Comparison of ENCODE assay signal across 37 mouse cellular contexts in genomic region chr11:109442166-109442730, GRCm38 (mm10). TPM values are rescaled to one million over a fixed set of nuclear protein-coding genes. Genes with fewer than 3 reads are reported as not detected.
DNase-seq lines count a peak whose midpoint lies in the region; ATAC-seq and TF ChIP-seq lines count a peak whose summit lies in the region.
"Had no signal": no experiment of that assay in that cellular context is flagged by ENCODE, and none has a peak within 500 bp of the region (broad histone marks: within the 10 kb centered on the region; RNA-seq: fewer than 3 reads in every experiment).

No protein-coding gene starts in this region.

- no peak overlapping the region for H3K9ac ChIP-seq in liver, postnatal 0 days (replicated peaks)
- H3K9ac ChIP-seq: heart, embryonic 12.5 days; hindbrain, embryonic 14.5 days; kidney, embryonic 15.5 days; liver, embryonic 14.5 days; lung, embryonic 14.5 days; midbrain, embryonic 13.5 days; neural tube, embryonic 15.5 days had no signal

- WGBS in liver, postnatal 0 days (ENCODE audit: insufficient replicate concordance): 50% methylated on average over 5 of the region's 5 CpGs

- no peaks in the 10 kb centered on the region for H3K9me3 ChIP-seq in liver, postnatal 0 days (ENCODE audit: low read length)
- H3K9me3 ChIP-seq: heart, embryonic 12.5 days; kidney, embryonic 15.5 days; midbrain, embryonic 13.5 days; neural tube, embryonic 15.5 days had no signal

- no peaks in the 10 kb centered on the region for H3K27me3 ChIP-seq in liver, postnatal 0 days (ENCODE audit: insufficient read depth, low read length)
- H3K27me3 ChIP-seq: heart, embryonic 12.5 days; kidney, embryonic 15.5 days; midbrain, embryonic 13.5 days; neural tube, embryonic 15.5 days had no signal

- peaks cover 12% of the 10 kb centered on the region for H3K4me1 ChIP-seq in liver, postnatal 0 days (ENCODE audit: insufficient read depth)

- peak; percentile 49 for DNase-seq in embryo, embryonic 11 days
- DNase-seq in embryo, embryonic 10 days (ENCODE audit: low spot score): no peak
- DNase-seq in retina, postnatal 1 day: peak; percentile 5
- DNase-seq in retina, embryonic 14.5 days (ENCODE audit: low spot score): no peak
- peak; percentile 52 for DNase-seq in induced T-regulatory cell, adult 2 months (ENCODE audit: low read depth)
- DNase-seq in liver, postnatal 0 days: no peak
- DNase-seq: adrenal gland, postnatal 25 days; cerebellum, adult 18-20 months; cerebellum, postnatal 14 days; gastrocnemius, adult 2 months; gastrocnemius, postnatal 36 days; heart, adult 18-20 months; heart, postnatal 4 days; kidney, adult 11 months; kidney, postnatal 36 days; layer of hippocampus, postnatal 36 days; left cerebral cortex, postnatal 4 days; liver; lung, embryonic 14.5 days; lung, postnatal 14 days; right cerebral cortex, adult 18-20 months; spleen, adult 18-20 months; thymus, adult 18-20 months; thymus, postnatal 25 days had no signal

- H3K4me2 ChIP-seq in liver, postnatal 0 days (ENCODE audit: low read depth, low read length): no peak overlapping the region
- H3K4me2 ChIP-seq: heart, embryonic 12.5 days; hindbrain, embryonic 14.5 days; kidney, embryonic 15.5 days; lung, embryonic 14.5 days; midbrain, embryonic 13.5 days; neural tube, embryonic 15.5 days had no signal

- no peak for TF ChIP-seq CTCF in liver, postnatal 0 days (IDR thresholded peaks at IDR 0.05; ENCODE audit: low read depth)

- no peak overlapping the region for H3K4me3 ChIP-seq in liver, postnatal 0 days (ENCODE audit: low read depth, low read length)
- H3K4me3 ChIP-seq: gastrocnemius, adult 2 months; heart, embryonic 12.5 days; kidney, embryonic 15.5 days; midbrain, embryonic 13.5 days; neural tube, embryonic 15.5 days had no signal

- no peak for TF ChIP-seq EP300 in liver, postnatal 0 days (IDR thresholded peaks at IDR 0.05; ENCODE audit: low read depth)

- ATAC-seq in erythroblast, adult 5-6 weeks (replicated peaks; ENCODE audit: low FRiP score, poor library complexity, severe bottlenecking): no peak
- no peak for ATAC-seq in liver, postnatal 0 days
- ATAC-seq: forebrain, embryonic 14.5 days; inflammation-experienced regulatory T-cells, adult 6 months; midbrain, embryonic 13.5 days had no signal

- H3K27ac ChIP-seq in liver, postnatal 0 days (ENCODE audit: low read depth): no peak overlapping the region
- H3K27ac ChIP-seq: gastrocnemius, adult 2 months; hindbrain, embryonic 14.5 days; kidney, embryonic 15.5 days; liver, embryonic 14.5 days; midbrain, embryonic 13.5 days; neural tube, embryonic 15.5 days had no signal

- no peaks in the 10 kb centered on the region for H3K36me3 ChIP-seq in liver, postnatal 0 days (replicated peaks; ENCODE audit: insufficient read depth, low read length)

RNA-seq across cellular contexts. Expression of gene Amz2, which starts 16.5 kb away (rescaled TPM):
- total RNA-seq in erythroblast, adult 5-6 weeks (2015; ENCODE audit: low replicate concordance): 16.9 and 38.6 TPM in 2 replicates
- 12.9 and 20.4 TPM in 2 replicates for total RNA-seq in erythroblast, adult 5-6 weeks (2017; ENCODE audit: low replicate concordance)
- polyA plus RNA-seq in liver, postnatal 0 days (2015; fragmentation: Nextera tagmentation; extraction: Ambion mirVana): 9.4 and 11.0 TPM in 2 replicates

RNA-seq across cellular contexts. Expression of gene 9930022D16Rik, which starts 28.5 kb away (rescaled TPM):
- not detected in 2 replicates for total RNA-seq in erythroblast, adult 5-6 weeks (2015; ENCODE audit: low replicate concordance)
- total RNA-seq in erythroblast, adult 5-6 weeks (2017; ENCODE audit: low replicate concordance): not detected in 2 replicates
- polyA plus RNA-seq in liver, postnatal 0 days (2015; fragmentation: Nextera tagmentation; extraction: Ambion mirVana): not detected in 2 replicates
- total RNA-seq: adrenal gland, adult 18-20 months; adrenal gland, postnatal 25 days; gastrocnemius, adult 2 months; gastrocnemius, postnatal 36 days; heart, adult 18-20 months; heart, postnatal 4 days; layer of hippocampus, postnatal 36 days; left cerebral cortex, postnatal 4 days had no signal
- polyA plus RNA-seq: brain, embryonic 14.5 days; forebrain, embryonic 14.5 days; heart, embryonic 12.5 days; heart, postnatal 0 days; hindbrain, embryonic 14.5 days; kidney, embryonic 15.5 days; liver, embryonic 14.5 days; lung, embryonic 14.5 days; midbrain, embryonic 13.5 days; stomach, embryonic 16.5 days had no signal

RNA-seq across cellular contexts. Expression of gene Arsg, which starts 30.9 kb away (rescaled TPM):
- total RNA-seq in erythroblast, adult 5-6 weeks (2015; ENCODE audit: low replicate concordance): 2.3 and 3.1 TPM in 2 replicates
- 1.7 and 7.7 TPM in 2 replicates for total RNA-seq in erythroblast, adult 5-6 weeks (2017; ENCODE audit: low replicate concordance)
- 11.8 and 13.1 TPM in 2 replicates for polyA plus RNA-seq in liver, postnatal 0 days (2015; fragmentation: Nextera tagmentation; extraction: Ambion mirVana)

RNA-seq across cellular contexts. Expression of gene Slc16a6, which starts 31.1 kb away (rescaled TPM):
- 98.4 and 101 TPM in 2 replicates for total RNA-seq in erythroblast, adult 5-6 weeks (2015; ENCODE audit: low replicate concordance)
- total RNA-seq in erythroblast, adult 5-6 weeks (2017; ENCODE audit: low replicate concordance): 65.1 and 113 TPM in 2 replicates
- polyA plus RNA-seq in liver, postnatal 0 days (2015; fragmentation: Nextera tagmentation; extraction: Ambion mirVana): 18.8 and 19.0 TPM in 2 replicates

Comparison
In these comparisons a context has a peak if more than half of its experiments do, and no peak if none do; other contexts are left out.
1. DNase-seq: peak in embryo, embryonic 11 days (single experiment), retina, postnatal 1 day (single experiment) and induced T-regulatory cell, adult 2 months (single experiment); none in embryo, embryonic 10 days (single experiment), retina, embryonic 14.5 days (single experiment) and liver, postnatal 0 days (single experiment).